Comparison of ENCODE assay signal across 9 mouse cellular contexts in the genomic region with DNA sequence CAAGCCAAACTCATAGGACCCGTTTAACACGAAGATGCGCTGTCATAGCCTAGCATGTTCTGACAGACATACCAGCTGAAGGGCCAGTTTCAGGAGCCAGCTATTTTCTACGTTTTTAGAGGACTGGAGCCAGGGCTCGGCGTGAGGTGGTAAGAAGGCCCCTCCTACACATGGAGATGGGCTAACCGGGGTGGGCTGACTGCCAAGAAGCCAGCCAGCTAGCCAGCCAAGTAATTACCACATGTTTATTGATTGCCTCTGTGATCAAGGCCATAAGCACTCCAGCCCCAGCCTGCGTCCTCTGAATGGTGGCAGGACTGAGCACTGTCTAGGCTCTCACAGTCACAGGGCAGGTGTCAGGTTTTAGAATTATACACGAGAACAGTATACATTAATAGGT. TPM values are rescaled to one million over a fixed set of nuclear protein-coding genes. Genes with fewer than 3 reads are reported as not detected.
DNase-seq lines count a peak whose midpoint lies in the region; ATAC-seq lines count a peak whose summit lies in the region.
"Had no signal": no experiment of that assay in that cellular context is flagged by ENCODE, and none has a peak within 500 bp of the region (broad histone marks: within the 10 kb centered on the region; RNA-seq: fewer than 3 reads in every experiment).

No protein-coding gene starts in this region.

- H3K9ac ChIP-seq in embryonic facial prominence, embryonic 12.5 days = no peak overlapping the region
- H3K9ac ChIP-seq in midbrain, embryonic 11.5 days (ENCODE audit: low read length) = no peak overlapping the region
- H3K9ac ChIP-seq: heart, embryonic 15.5 days had no signal

- DNase-seq in NIH3T3 (ENCODE audit: low read depth) = peak; percentile 83
- DNase-seq in kidney, adult 11 months = peak; percentile 73
- DNase-seq in midbrain, embryonic 11.5 days (ENCODE audit: low spot score, missing footprints) = no peak
- no peak for DNase-seq in frontal cortex, postnatal 36 days (ENCODE audit: low spot score in 2 of 2)
- no peak for DNase-seq in adrenal gland, adult 18-20 months (ENCODE audit: low spot score in 2 of 2)
- no peak for DNase-seq in gastrocnemius, postnatal 14 days
- DNase-seq: lung, postnatal 14 days had no signal

- no peaks in the 10 kb centered on the region for H3K36me3 ChIP-seq in embryonic facial prominence, embryonic 12.5 days
- peaks cover 55% of the 10 kb centered on the region for H3K36me3 ChIP-seq in midbrain, embryonic 11.5 days (ENCODE audit: control insufficient read depth, insufficient read depth, low read length)
- H3K36me3 ChIP-seq: heart, embryonic 15.5 days had no signal

- H3K4me1 ChIP-seq in embryonic facial prominence, embryonic 12.5 days = peaks cover 25% of the 10 kb centered on the region
- peaks cover 84% of the 10 kb centered on the region for H3K4me1 ChIP-seq in midbrain, embryonic 11.5 days (ENCODE audit: control insufficient read depth, insufficient read depth, low read length)

- ATAC-seq in embryonic facial prominence, embryonic 12.5 days (ENCODE audit: insufficient number of reproducible peaks, insufficient read depth, low FRiP score, low TSS enrichment) = no peak
- no peak for ATAC-seq in midbrain, embryonic 11.5 days (ENCODE audit: low FRiP score)

- no peaks in the 10 kb centered on the region for H3K27me3 ChIP-seq in embryonic facial prominence, embryonic 12.5 days
- H3K27me3 ChIP-seq in midbrain, embryonic 11.5 days (ENCODE audit: control insufficient read depth, insufficient read depth, low read length) = no peaks in the 10 kb centered on the region

- H3K4me2 ChIP-seq in embryonic facial prominence, embryonic 12.5 days (replicated peaks) = no peak overlapping the region
- H3K4me2 ChIP-seq in midbrain, embryonic 11.5 days = no peak overlapping the region
- H3K4me2 ChIP-seq: heart, embryonic 15.5 days had no signal

- 64% methylated on average over 9 of the region's 9 CpGs for WGBS in embryonic facial prominence, embryonic 12.5 days
- WGBS in midbrain, embryonic 11.5 days = 73% methylated on average over 9 of the region's 9 CpGs

- no peaks in the 10 kb centered on the region for H3K9me3 ChIP-seq in embryonic facial prominence, embryonic 12.5 days
- H3K9me3 ChIP-seq in midbrain, embryonic 11.5 days (ENCODE audit: control insufficient read depth, low read length) = no peaks in the 10 kb centered on the region
- H3K9me3 ChIP-seq: heart, embryonic 15.5 days had no signal

- intact Hi-C loops in gastrocnemius, postnatal 14 days (cut with DNase I; ENCODE audit: low total_unique reads) = no loop called here

- 0 out of 2 replicates have a peak overlapping the region, but pooled peaks have one; percentile 5 for H3K27ac ChIP-seq in embryonic facial prominence, embryonic 12.5 days
- H3K27ac ChIP-seq in midbrain, embryonic 11.5 days (ENCODE audit: low read depth, low read length) = peak overlapping the region; percentile 46; the same call in 1 of the 2 replicates
- H3K27ac ChIP-seq: heart, embryonic 15.5 days had no signal

- no peak overlapping the region for H3K4me3 ChIP-seq in embryonic facial prominence, embryonic 12.5 days
- no peak overlapping the region for H3K4me3 ChIP-seq in midbrain, embryonic 11.5 days (ENCODE audit: low read depth, low read length)
- H3K4me3 ChIP-seq: heart, embryonic 15.5 days had no signal

RNA-seq across cellular contexts. Expression of a gene that starts 10.9 kb away (rescaled TPM):
- 6.3 TPM in 2 replicates for polyA plus RNA-seq in embryonic facial prominence, embryonic 12.5 days (2016; fragmentation: Nextera tagmentation; extraction: Ambion mirVana)
- polyA plus RNA-seq in midbrain, embryonic 11.5 days (2014; fragmentation: Nextera tagmentation; extraction: Ambion mirVana) = 100 and 105 TPM in 2 replicates
- 1 to 10 TPM; 4.6 to 6.9 TPM for total RNA-seq in adrenal gland, adult 18-20 months (2021)
- 1 to 10 TPM; 1.1 to 1.5 TPM for total RNA-seq in gastrocnemius, postnatal 14 days (2021)

RNA-seq across cellular contexts. Expression of a gene that starts 28.4 kb away (rescaled TPM):
- polyA plus RNA-seq in embryonic facial prominence, embryonic 12.5 days (2016; fragmentation: Nextera tagmentation; extraction: Ambion mirVana) = 0.47 and 0.87 TPM in 2 replicates
- polyA plus RNA-seq in midbrain, embryonic 11.5 days (2014; fragmentation: Nextera tagmentation; extraction: Ambion mirVana) = 3.5 and 4.5 TPM in 2 replicates
- total RNA-seq in adrenal gland, adult 18-20 months (2021) = 100 to 1,000 TPM; 114 to 144 TPM
- under 1 TPM; 0.39 to 0.42 TPM for total RNA-seq in gastrocnemius, postnatal 14 days (2021)

Comparison
In these comparisons a context has a peak if more than half of its experiments do, and no peak if none do; other contexts are left out.
1. DNase-seq: peak in NIH3T3 (single experiment) and kidney, adult 11 months (single experiment); none in midbrain, embryonic 11.5 days (single experiment), frontal cortex, postnatal 36 days (0 of 2), adrenal gland, adult 18-20 months (0 of 2) and gastrocnemius, postnatal 14 days (single experiment).
2. RNA of a gene that starts 28.4 kb away (total RNA-seq): 114 to 144 TPM in adrenal gland, adult 18-20 months; 0.39 to 0.42 TPM in gastrocnemius, postnatal 14 days; every median in the first group is over 10 times any median in the second.